Mouse (Mus musculus) G1E (cell line): ENCODE data around the gene Dpm2. TPM values are rescaled to one million over a fixed set of nuclear protein-coding genes. Genes with fewer than 3 reads are reported as not detected.

Experiments used
- ATAC-seq: 2 replicates; pipeline ENCODE4 v1.8.0; 2016; ENCODE audit warnings: mild to moderate bottlenecking; ENCODE audit not compliant: insufficient number of reproducible peaks, poor library complexity, low FRiP score, severe bottlenecking; ENCODE audit errors: extremely low read depth
- DNase-seq: peaks from one replicate; pipeline ENCODE4 v3.0.0; 2012; ENCODE audit warnings: low spot score
- H3K27me3 ChIP-seq: 2 replicates; pipeline ENCODE4 v1.6.1; 2012; ENCODE audit warnings: mild to moderate bottlenecking, low read length, inconsistent platforms; ENCODE audit not compliant: insufficient read depth
- H3K36me3 ChIP-seq: replicated peaks from 2 replicates; pipeline ENCODE3; 2012; ENCODE audit warnings: mild to moderate bottlenecking, inconsistent platforms
- H3K4me1 ChIP-seq: 2 replicates; pipeline ENCODE4 v1.6.1; 2012; ENCODE audit warnings: low read depth, low read length, inconsistent platforms, mixed read lengths; ENCODE audit not compliant: insufficient read depth
- H3K4me3 ChIP-seq: 2 replicates; pipeline ENCODE4 v1.5.1; 2012; ENCODE audit warnings: low read depth, mild to moderate bottlenecking, inconsistent platforms, low read length, moderate library complexity, mixed read lengths
- H3K9me3 ChIP-seq: replicated peaks from 2 replicates; pipeline ENCODE4 v1.6.1; 2012; ENCODE audit warnings: inconsistent platforms
- CTCF ChIP-seq: IDR thresholded peaks from 2 replicates; pipeline ENCODE4 v1.5.1; 2012; ENCODE audit warnings: low read depth, low read length, inconsistent platforms, mixed read lengths
- GATA1 ChIP-seq: IDR thresholded peaks from 2 replicates; pipeline ENCODE4 v1.6.1; 2012; ENCODE audit warnings: borderline replicate concordance, low read length, inconsistent platforms, mixed read lengths
- GATA2 ChIP-seq: IDR thresholded peaks from 2 replicates; pipeline ENCODE4 v1.6.1; 2012; ENCODE audit warnings: low read depth, low read length, inconsistent platforms, borderline replicate concordance
- POLR2AphosphoS5 ChIP-seq: IDR thresholded peaks from 2 replicates; pipeline ENCODE4 v1.6.1; 2012; ENCODE audit warnings: low read depth, low read length, inconsistent platforms; ENCODE audit not compliant: insufficient replicate concordance
- TAL1 ChIP-seq: conservative IDR thresholded peaks from 2 replicates; pipeline ENCODE4 v1.6.1; 2012; ENCODE audit warnings: low read depth, low read length, inconsistent platforms, mixed read lengths
- polyA plus RNA-seq: library from polyadenylated mRNA; stranded (reverse); fragments of >175 nt; gene quantifications from 2 replicates; pipeline ENCODE4 v1.2.3, GENCODE M21; 2012
- total RNA-seq, 2 experiments: library from RNA; stranded (forward) in 1 of 2; stranded (reverse) in 1 of 2; fragments of 200-1000 nt in 1 of 2; fragments of >200 nt in 1 of 2; fragmentation: Nextera tagmentation in 1 of 2; gene quantifications; 2 replicates each; pipeline ENCODE4 v1.2.3; 2014 to 2017

Gene Dpm2
- total and polyA plus RNA-seq, 3 experiments = 9.4 to 74.6 (median 59.3) TPM

GRCm38 (mm10) chr2:32604631-32605030, 34.0 kb downstream of the Dpm2 start:
- H3K4me3 ChIP-seq = no peak overlapping the region
- no peaks in the 10 kb centered on the region for H3K9me3 ChIP-seq
- peaks cover 16% of the 10 kb centered on the region for H3K36me3 ChIP-seq
- peaks cover 64% of the 10 kb centered on the region for H3K4me1 ChIP-seq
- H3K27me3 ChIP-seq = no peaks in the 10 kb centered on the region
- DNase-seq = no peak
- ATAC-seq = no peak
- TF ChIP-seq CTCF (no peak), GATA1 (no peak), TAL1 (no peak), POLR2AphosphoS5 (no peak)

GRCm38 (mm10) chr2:32606161-32607142, 35.8 kb downstream of the Dpm2 start:
- peak; percentile 81 for DNase-seq
- H3K4me1 ChIP-seq = peaks cover 71% of the 10 kb centered on the region
- H3K4me3 ChIP-seq = peak overlapping the region; percentile 80
- H3K9me3 ChIP-seq = no peaks in the 10 kb centered on the region
- peaks cover 17% of the 10 kb centered on the region for H3K36me3 ChIP-seq
- TF ChIP-seq TAL1 = no peak
- no peak for TF ChIP-seq POLR2AphosphoS5
- TF ChIP-seq GATA1 = no peak
- TF ChIP-seq CTCF = peak; percentile 65
- TF ChIP-seq GATA2 = no peak
- no peak for ATAC-seq
- H3K27me3 ChIP-seq = no peaks in the 10 kb centered on the region

- Histone ChIP-seq H3K4me3 (peak overlapping the region; percentile 80), H3K9me3 (no peaks in the 10 kb centered on the region), H3K27me3 (no peaks in the 10 kb centered on the region), H3K36me3 (peaks cover 27% of the 10 kb centered on the region), H3K4me1 (peaks cover 69% of the 10 kb centered on the region)
- peak; percentile 53 for DNase-seq
- no peak for ATAC-seq
- TF ChIP-seq CTCF (no peak), TAL1 (no peak), GATA2 (no peak), POLR2AphosphoS5 (no peak), GATA1 (no peak)
Observed at GRCm38 (mm10) chr2:32607262-32607947, 36.7 kb downstream of the Dpm2 start.

GRCm38 (mm10) chr2:32608141-32608777, 37.6 kb downstream of the Dpm2 start:
- Histone ChIP-seq H3K27me3 (no peaks in the 10 kb centered on the region), H3K4me1 (peaks cover 65% of the 10 kb centered on the region), H3K4me3 (peak overlapping the region; percentile 80), H3K9me3 (no peaks in the 10 kb centered on the region), H3K36me3 (peaks cover 35% of the 10 kb centered on the region)
- ATAC-seq = peak; percentile 79
- DNase-seq = peak; percentile 93
- TF ChIP-seq POLR2AphosphoS5 (no peak), GATA1 (no peak), CTCF (no peak), TAL1 (no peak), GATA2 (no peak)

GRCm38 (mm10) chr2:32608778-32609435, 38.2 kb downstream of the Dpm2 start:
- peak; percentile 29; the same call in 1 of the 2 replicates for ATAC-seq
- TF ChIP-seq TAL1 = no peak
- no peak for TF ChIP-seq CTCF
- no peak for TF ChIP-seq GATA1
- no peak for TF ChIP-seq POLR2AphosphoS5
- no peak for TF ChIP-seq GATA2
- no peak for DNase-seq
- Histone ChIP-seq H3K36me3 (peaks cover 41% of the 10 kb centered on the region), H3K4me1 (peaks cover 67% of the 10 kb centered on the region), H3K4me3 (peak overlapping the region; percentile 80), H3K27me3 (no peaks in the 10 kb centered on the region), H3K9me3 (no peaks in the 10 kb centered on the region)
